Comparison of ENCODE assay signal across 11 mouse cellular contexts in the genomic region with DNA sequence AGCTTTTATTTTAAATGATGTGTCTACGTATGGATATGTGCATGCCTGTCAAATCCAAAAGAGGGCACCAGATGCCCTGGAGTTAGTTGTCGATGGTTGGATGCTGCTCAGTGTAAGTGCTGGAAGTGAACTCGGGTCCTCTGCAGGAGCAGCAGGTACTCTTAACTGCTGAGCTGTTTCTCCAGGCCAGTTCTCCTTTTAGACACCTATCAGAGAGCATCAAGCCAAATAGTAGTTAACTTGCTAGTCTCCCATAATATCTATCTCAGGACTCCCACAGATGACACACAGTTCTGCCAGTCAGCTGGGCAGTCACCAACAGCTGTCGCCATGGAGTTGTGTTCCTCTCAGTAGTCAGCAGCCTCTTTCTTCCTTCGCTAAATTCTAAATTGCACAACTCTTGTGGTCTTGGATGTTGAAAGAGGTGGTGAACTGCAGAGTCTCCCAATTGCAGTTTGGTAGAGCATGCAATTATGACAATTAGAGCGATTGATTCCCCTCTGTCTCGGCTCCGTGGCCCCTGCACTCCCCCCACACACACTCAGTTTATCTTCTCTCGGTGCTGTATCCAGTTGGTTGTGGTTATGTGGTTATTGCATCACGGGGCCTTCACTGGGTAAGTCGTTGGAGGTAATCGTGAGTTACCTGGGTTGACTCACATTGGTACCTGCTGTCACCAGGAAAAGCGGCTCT. TPM values are rescaled to one million over a fixed set of nuclear protein-coding genes. Genes with fewer than 3 reads are reported as not detected.
DNase-seq lines count a peak whose midpoint lies in the region; ATAC-seq and TF ChIP-seq lines count a peak whose summit lies in the region.
"Had no signal": no experiment of that assay in that cellular context is flagged by ENCODE, and none has a peak within 500 bp of the region (broad histone marks: within the 10 kb centered on the region; RNA-seq: fewer than 3 reads in every experiment).

No protein-coding gene starts in this region.

- no peak overlapping the region for H3K9ac ChIP-seq in midbrain, embryonic 12.5 days (replicated peaks)
- no peak overlapping the region for H3K9ac ChIP-seq in midbrain, embryonic 13.5 days (replicated peaks)
- H3K9ac ChIP-seq in liver, embryonic 14.5 days (replicated peaks) = no peak overlapping the region
- no peak overlapping the region for H3K9ac ChIP-seq in stomach, embryonic 14.5 days (replicated peaks; ENCODE audit: low read depth, low read length)

- ATAC-seq in midbrain, embryonic 12.5 days (ENCODE audit: low FRiP score, low read depth) = no peak
- ATAC-seq in midbrain, embryonic 13.5 days = no peak
- no peak for ATAC-seq in liver, embryonic 14.5 days (ENCODE audit: insufficient read depth)
- no peak for ATAC-seq in stomach, embryonic 14.5 days (ENCODE audit: insufficient number of reproducible peaks, insufficient read depth, low FRiP score, low read depth)

- H3K27me3 ChIP-seq in cerebellum, adult 2 months (ENCODE audit: control insufficient read depth, insufficient read depth, low read length) = no peaks in the 10 kb centered on the region
- H3K27me3 ChIP-seq in midbrain, embryonic 12.5 days = no peaks in the 10 kb centered on the region; the same call in 1 of the 2 replicates
- no peaks in the 10 kb centered on the region for H3K27me3 ChIP-seq in midbrain, embryonic 13.5 days
- H3K27me3 ChIP-seq in liver, embryonic 14.5 days (ENCODE audit: control insufficient read depth, insufficient read depth, low read length) = no peaks in the 10 kb centered on the region
- no peaks in the 10 kb centered on the region for H3K27me3 ChIP-seq in stomach, embryonic 14.5 days (ENCODE audit: control insufficient read depth, insufficient read depth, low read length)

- 80% methylated on average over 13 of the region's 13 CpGs for WGBS in cerebellum, adult 2 months
- 92% methylated on average over 13 of the region's 13 CpGs for WGBS in midbrain, embryonic 12.5 days
- WGBS in midbrain, embryonic 13.5 days = 91% methylated on average over 13 of the region's 13 CpGs
- 28% methylated on average over 13 of the region's 13 CpGs for WGBS in liver, embryonic 14.5 days (ENCODE audit: insufficient replicate concordance)
- 84% methylated on average over 13 of the region's 13 CpGs for WGBS in stomach, embryonic 14.5 days

- TF ChIP-seq EP300 in liver, embryonic 14.5 days (IDR thresholded peaks at IDR 0.05; ENCODE audit: low read depth) = no peak

- no peak for TF ChIP-seq POLR2A in cerebellum, adult 2 months (IDR thresholded peaks at IDR 0.05; ENCODE audit: borderline replicate concordance, insufficient read depth, low read length)

- peaks cover 7% of the 10 kb centered on the region for H3K4me1 ChIP-seq in cerebellum, adult 2 months (ENCODE audit: control insufficient read depth, insufficient read depth, low read length)
- H3K4me1 ChIP-seq in midbrain, embryonic 12.5 days = peaks cover 16% of the 10 kb centered on the region
- peaks cover 19% of the 10 kb centered on the region for H3K4me1 ChIP-seq in midbrain, embryonic 13.5 days (replicated peaks)
- H3K4me1 ChIP-seq in liver, embryonic 14.5 days (replicated peaks; ENCODE audit: control insufficient read depth in 2 of 2, insufficient read depth in 2 of 2, low read length in 1 of 2) = peaks cover 4 to 23% of the 10 kb centered on the region in 2 experiments; a peak in 3 of 4 replicates
- H3K4me1 ChIP-seq in stomach, embryonic 14.5 days (ENCODE audit: control insufficient read depth, insufficient read depth, low read length) = peaks cover 12% of the 10 kb centered on the region

- no peak overlapping the region for H3K27ac ChIP-seq in cerebellum, adult 2 months (ENCODE audit: insufficient read depth, low read length)
- H3K27ac ChIP-seq in midbrain, embryonic 12.5 days (replicated peaks) = no peak overlapping the region
- H3K27ac ChIP-seq in midbrain, embryonic 13.5 days = no peak overlapping the region
- H3K27ac ChIP-seq in liver, embryonic 14.5 days = no peak overlapping the region
- no peak overlapping the region for H3K27ac ChIP-seq in stomach, embryonic 14.5 days (ENCODE audit: low read length)

- H3K9me3 ChIP-seq in midbrain, embryonic 12.5 days = no peaks in the 10 kb centered on the region
- H3K9me3 ChIP-seq in midbrain, embryonic 13.5 days = no peaks in the 10 kb centered on the region
- H3K9me3 ChIP-seq in liver, embryonic 14.5 days (ENCODE audit: control insufficient read depth, low read length) = no peaks in the 10 kb centered on the region
- no peaks in the 10 kb centered on the region for H3K9me3 ChIP-seq in stomach, embryonic 14.5 days (ENCODE audit: control insufficient read depth, low read depth, low read length)

- 0 out of 2 replicates have a peak, but pooled peaks have one; percentile 17 for TF ChIP-seq CTCF in cerebellum, adult 2 months (IDR thresholded peaks at IDR 0.05; ENCODE audit: borderline replicate concordance, insufficient read depth, low read depth, low read length)
- TF ChIP-seq CTCF in liver, embryonic 14.5 days (IDR thresholded peaks at IDR 0.05; ENCODE audit: low read depth) = no peak

- H3K4me2 ChIP-seq in midbrain, embryonic 12.5 days (replicated peaks) = peak overlapping the region; percentile 85; the same call in 1 of the 2 replicates
- H3K4me2 ChIP-seq in midbrain, embryonic 13.5 days (replicated peaks) = no peak overlapping the region
- peak overlapping the region; percentile 81 for H3K4me2 ChIP-seq in liver, embryonic 14.5 days (ENCODE audit: low read depth)
- H3K4me2 ChIP-seq in stomach, embryonic 14.5 days (replicated peaks; ENCODE audit: low read depth, low read length) = peak overlapping the region; percentile 61; the same call in 1 of the 2 replicates

- DNase-seq in cerebellum, adult 2 months = no peak
- DNase-seq in cerebellum, adult 18-20 months = no peak
- DNase-seq in liver, embryonic 14.5 days (ENCODE audit: low read depth in 3 of 3, low spot score in 3 of 3) = no peak
- no peak for DNase-seq in adrenal gland, postnatal 4 days (ENCODE audit: low spot score in 2 of 2)
- no peak for DNase-seq in layer of hippocampus, postnatal 14 days (ENCODE audit: low spot score in 2 of 2)
- DNase-seq: cerebellum, postnatal 10 days; kidney, adult 8-10 months; right cerebral cortex, postnatal 14 days had no signal

- no peak overlapping the region for H3K4me3 ChIP-seq in cerebellum, adult 2 months (replicated peaks; ENCODE audit: insufficient read depth, low read depth, low read length)
- no peak overlapping the region for H3K4me3 ChIP-seq in midbrain, embryonic 12.5 days
- H3K4me3 ChIP-seq in midbrain, embryonic 13.5 days (replicated peaks) = no peak overlapping the region
- no peak overlapping the region for H3K4me3 ChIP-seq in liver, embryonic 14.5 days (ENCODE audit: insufficient read depth in 1 of 2, low read depth in 2 of 2, low read length in 2 of 2)
- H3K4me3 ChIP-seq in stomach, embryonic 14.5 days (ENCODE audit: low read depth, low read length) = no peak overlapping the region

- H3K36me3 ChIP-seq in midbrain, embryonic 12.5 days = peaks cover 4% of the 10 kb centered on the region; the same call in 1 of the 2 replicates
- H3K36me3 ChIP-seq in midbrain, embryonic 13.5 days = peaks cover 9% of the 10 kb centered on the region
- no peaks in the 10 kb centered on the region for H3K36me3 ChIP-seq in liver, embryonic 14.5 days (replicated peaks; ENCODE audit: control insufficient read depth, insufficient read depth, low read depth)
- H3K36me3 ChIP-seq in stomach, embryonic 14.5 days (ENCODE audit: control insufficient read depth, insufficient read depth, low read length) = no peaks in the 10 kb centered on the region

RNA-seq across cellular contexts. Expression of a gene that starts 1.0 kb away (rescaled TPM):
- polyA plus RNA-seq in cerebellum, adult 2 months (2012; rRNA removed) = 30.8 and 37.5 TPM in 2 replicates
- polyA plus RNA-seq in midbrain, embryonic 12.5 days (2016; fragmentation: Nextera tagmentation; extraction: Ambion mirVana) = 18.5 and 19.2 TPM in 2 replicates
- 20.9 and 23.7 TPM in 2 replicates for polyA plus RNA-seq in midbrain, embryonic 13.5 days (2015; fragmentation: Nextera tagmentation; extraction: Ambion mirVana)
- polyA plus RNA-seq in liver, embryonic 14.5 days (2012; rRNA removed) = 6.0 and 7.7 TPM in 2 replicates
- 8.2 and 8.5 TPM in 2 replicates for polyA plus RNA-seq in liver, embryonic 14.5 days (2014; fragmentation: Nextera tagmentation; extraction: Ambion mirVana)
- polyA plus RNA-seq in stomach, embryonic 14.5 days (2014; fragmentation: Nextera tagmentation; extraction: Ambion mirVana) = 18.3 and 20.1 TPM in 2 replicates
- 10 to 100 TPM; 21.6 to 22.1 TPM for total RNA-seq in adrenal gland, postnatal 4 days (2021)
- total RNA-seq in layer of hippocampus, postnatal 14 days (2021) = 10 to 100 TPM; 19.3 to 19.9 TPM

RNA-seq across cellular contexts. Expression of a gene that starts 1.4 kb away (rescaled TPM):
- 12.5 and 13.3 TPM in 2 replicates for polyA plus RNA-seq in cerebellum, adult 2 months (2012; rRNA removed)
- 7.9 and 9.2 TPM in 2 replicates for polyA plus RNA-seq in midbrain, embryonic 12.5 days (2016; fragmentation: Nextera tagmentation; extraction: Ambion mirVana)
- 10.3 and 10.7 TPM in 2 replicates for polyA plus RNA-seq in midbrain, embryonic 13.5 days (2015; fragmentation: Nextera tagmentation; extraction: Ambion mirVana)
- 1.7 and 2.1 TPM in 2 replicates for polyA plus RNA-seq in liver, embryonic 14.5 days (2012; rRNA removed)
- polyA plus RNA-seq in liver, embryonic 14.5 days (2014; fragmentation: Nextera tagmentation; extraction: Ambion mirVana) = 4.0 and 4.1 TPM in 2 replicates
- 10.5 and 13.2 TPM in 2 replicates for polyA plus RNA-seq in stomach, embryonic 14.5 days (2014; fragmentation: Nextera tagmentation; extraction: Ambion mirVana)
- 10 to 100 TPM; 11.9 to 12.0 TPM for total RNA-seq in adrenal gland, postnatal 4 days (2021)
- 10 to 100 TPM; 15.0 to 21.2 TPM for total RNA-seq in layer of hippocampus, postnatal 14 days (2021)

RNA-seq across cellular contexts. Expression of a gene that starts 25.5 kb away (rescaled TPM):
- polyA plus RNA-seq in cerebellum, adult 2 months (2012; rRNA removed) = 87.2 and 87.9 TPM in 2 replicates
- 34.3 and 34.6 TPM in 2 replicates for polyA plus RNA-seq in midbrain, embryonic 12.5 days (2016; fragmentation: Nextera tagmentation; extraction: Ambion mirVana)
- 30.4 and 34.3 TPM in 2 replicates for polyA plus RNA-seq in midbrain, embryonic 13.5 days (2015; fragmentation: Nextera tagmentation; extraction: Ambion mirVana)
- 37.9 and 41.4 TPM in 2 replicates for polyA plus RNA-seq in liver, embryonic 14.5 days (2012; rRNA removed)
- 49.6 and 58.3 TPM in 2 replicates for polyA plus RNA-seq in liver, embryonic 14.5 days (2014; fragmentation: Nextera tagmentation; extraction: Ambion mirVana)
- 105 and 114 TPM in 2 replicates for polyA plus RNA-seq in stomach, embryonic 14.5 days (2014; fragmentation: Nextera tagmentation; extraction: Ambion mirVana)
- 10 to 100 TPM; 28.9 to 37.6 TPM for total RNA-seq in adrenal gland, postnatal 4 days (2021)
- 10 to 100 TPM; 79.3 to 82.2 TPM for total RNA-seq in layer of hippocampus, postnatal 14 days (2021)

RNA-seq across cellular contexts. Expression of a gene that starts 54.9 kb away (rescaled TPM):
- 0.57 and 0.72 TPM in 2 replicates for polyA plus RNA-seq in cerebellum, adult 2 months (2012; rRNA removed)
- 0.15 and 0.24 TPM in 2 replicates for polyA plus RNA-seq in midbrain, embryonic 12.5 days (2016; fragmentation: Nextera tagmentation; extraction: Ambion mirVana)
- 0.28 TPM in 1 of 2 replicates, not detected in the other for polyA plus RNA-seq in midbrain, embryonic 13.5 days (2015; fragmentation: Nextera tagmentation; extraction: Ambion mirVana)
- polyA plus RNA-seq in liver, embryonic 14.5 days (2012; rRNA removed) = 1.5 and 1.6 TPM in 2 replicates
- polyA plus RNA-seq in liver, embryonic 14.5 days (2014; fragmentation: Nextera tagmentation; extraction: Ambion mirVana) = 0.97 and 1.1 TPM in 2 replicates
- polyA plus RNA-seq in stomach, embryonic 14.5 days (2014; fragmentation: Nextera tagmentation; extraction: Ambion mirVana) = 0.33 and 0.48 TPM in 2 replicates
- total RNA-seq in adrenal gland, postnatal 4 days (2021) = 1 to 10 TPM; 2.0 to 2.2 TPM
- total RNA-seq in layer of hippocampus, postnatal 14 days (2021) = under 1 TPM; 0.35 to 0.76 TPM
